Mouse (Mus musculus) c-Kit-negative CD71-positive TER-119-positive erythroid progenitor cells, embryonic 14.5 days (primary cell): ENCODE results near the gene Nanog.
A peak's percentile ranks its signal among the peaks of the same experiment; 100 is the strongest.

Source experiments
- DNase-seq: peaks from one replicate; pipeline ENCODE4 v3.0.0-alpha.2; 2013; ENCODE audit warnings: low read depth, low spot score

Gene Nanog

DNA sequence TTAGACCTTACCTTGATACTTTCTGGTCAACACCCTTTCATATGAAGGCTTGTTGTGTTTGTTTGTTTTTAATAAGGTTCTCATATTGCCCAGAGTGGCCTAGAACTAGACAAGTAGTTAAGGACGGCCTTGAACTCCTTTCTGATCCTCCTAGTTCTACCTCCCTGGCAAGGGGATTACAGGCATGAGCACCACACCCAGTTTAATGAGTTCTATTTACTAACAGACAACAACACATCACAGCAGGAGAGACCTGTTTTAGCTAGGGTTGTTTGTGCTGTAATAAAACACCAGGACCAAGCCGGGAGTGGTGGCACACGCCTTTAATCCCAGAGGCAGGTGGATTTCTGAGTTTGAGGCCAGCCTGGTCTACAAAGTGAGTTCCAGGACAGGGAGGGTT is 55.2 kb downstream of the Nanog start:
- no peak for DNase-seq

DNA sequence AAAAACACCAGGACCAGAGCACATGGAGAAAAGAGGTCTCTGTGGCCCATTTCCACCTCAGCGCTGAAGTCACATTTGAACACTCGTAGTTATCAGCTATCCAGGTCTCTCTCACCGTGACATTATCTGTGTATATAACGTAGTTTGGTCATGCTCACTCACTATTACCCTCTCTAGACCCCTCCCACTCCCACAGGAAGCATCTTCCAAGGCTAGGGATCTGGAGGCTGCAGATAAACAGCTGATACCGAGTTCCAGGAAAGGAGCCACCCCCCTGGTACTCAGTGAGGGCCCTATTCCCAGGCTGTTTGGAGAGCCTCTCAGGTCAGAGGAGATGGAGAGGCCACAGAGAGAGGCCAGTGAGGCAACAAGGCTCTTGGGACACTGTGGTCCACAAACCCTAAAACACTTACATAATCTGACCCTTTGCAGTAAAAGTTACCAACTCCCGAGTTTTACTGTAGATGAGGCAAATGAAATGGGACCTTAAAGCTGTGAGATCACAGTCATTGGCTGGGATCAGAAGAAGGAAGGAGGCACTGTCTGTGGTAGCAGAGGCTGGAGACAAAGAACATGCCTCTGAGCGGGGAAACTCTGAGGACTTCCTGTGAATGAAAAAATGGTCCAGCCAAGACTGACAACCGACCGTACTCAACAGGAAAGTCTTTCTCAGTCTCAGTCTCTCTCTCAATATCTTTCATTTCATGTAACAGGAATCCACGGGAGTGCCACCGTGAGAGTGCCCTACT is 55.8 kb downstream of the Nanog start:
- peak; percentile 77 for DNase-seq

DNA sequence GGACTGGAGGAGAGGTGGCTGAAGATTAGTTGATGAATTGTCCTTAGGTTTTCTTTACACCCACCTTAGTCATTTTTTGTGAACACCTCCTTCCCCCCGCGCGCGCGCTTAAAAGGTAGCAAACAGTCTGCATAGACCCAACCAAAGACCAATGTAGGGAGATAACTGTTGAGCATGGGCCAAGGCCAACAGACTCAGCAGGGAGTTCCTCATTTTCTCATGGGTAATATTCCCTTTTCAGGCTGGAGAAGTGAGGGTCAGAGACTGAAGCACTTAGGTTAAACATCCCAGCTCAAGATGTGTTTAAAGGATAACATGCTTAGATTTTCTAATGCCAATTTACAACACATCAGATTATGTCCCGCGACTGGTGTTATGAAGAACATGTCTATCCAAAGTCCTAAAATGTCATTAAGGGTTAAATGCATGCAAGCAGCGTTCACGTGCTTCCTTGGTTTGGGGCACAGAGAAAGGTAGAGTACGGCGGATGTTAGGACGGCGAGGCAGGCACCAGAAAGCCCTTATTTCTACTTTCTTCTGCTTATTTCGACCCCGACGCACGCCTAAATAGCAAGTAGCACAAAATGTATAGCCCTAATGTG is 56.7 kb downstream of the Nanog start:
- DNase-seq = no peak
